Mouse (Mus musculus): Measurements from ENCODE around the gene Lrrc9. TPM values are rescaled to one million over a fixed set of nuclear protein-coding genes. Genes with fewer than 3 reads are reported as not detected.

Lrrc9 gene
- total RNA-seq, 1 experiment from 2014 or later = 0.29 TPM

GRCm38 (mm10) chr12:72465826-72466501 lies 24.3 kb downstream of the Lrrc9 start:
- no peak for ATAC-seq (replicated peaks; ENCODE audit: insufficient number of reproducible peaks, low FRiP score, low TSS enrichment, poor library complexity, severe bottlenecking)

GRCm38 (mm10) chr12:72467269-72467668 lies 25.6 kb downstream of the Lrrc9 start:
- ATAC-seq (replicated peaks; ENCODE audit: insufficient number of reproducible peaks, low FRiP score, low TSS enrichment, poor library complexity, severe bottlenecking) = no peak

GRCm38 (mm10) chr12:72467789-72468188 lies 26.1 kb downstream of the Lrrc9 start:
- ATAC-seq (replicated peaks; ENCODE audit: insufficient number of reproducible peaks, low FRiP score, low TSS enrichment, poor library complexity, severe bottlenecking) = no peak

- ATAC-seq (replicated peaks; ENCODE audit: insufficient number of reproducible peaks, low FRiP score, low TSS enrichment, poor library complexity, severe bottlenecking) = no peak
Observed at GRCm38 (mm10) chr12:72476773-72477450, 35.2 kb downstream of the Lrrc9 start.

GRCm38 (mm10) chr12:72482226-72482625 lies 40.6 kb downstream of the Lrrc9 start:
- no peak for ATAC-seq (replicated peaks; ENCODE audit: insufficient number of reproducible peaks, low FRiP score, low TSS enrichment, poor library complexity, severe bottlenecking)

DNA sequence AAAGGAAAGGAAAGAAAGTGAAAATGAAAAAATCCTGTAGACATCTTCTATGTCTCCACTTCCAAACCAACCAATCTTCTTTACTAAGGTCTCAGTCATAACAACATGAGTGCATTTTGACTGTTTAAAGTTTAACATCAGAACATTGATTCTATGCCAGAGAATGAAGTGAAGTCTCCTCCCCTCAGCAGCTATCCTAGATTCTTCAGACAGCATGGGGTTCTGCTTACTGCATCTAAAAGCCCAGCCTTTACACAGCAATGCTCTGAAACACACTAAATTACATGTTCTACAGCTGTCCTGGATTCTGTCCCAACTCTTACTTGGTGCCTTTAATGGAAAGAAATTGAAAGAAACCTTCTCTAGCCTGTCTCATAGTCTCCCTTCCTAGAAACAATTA lies 43.2 kb downstream of the Lrrc9 start:
- ATAC-seq (replicated peaks; ENCODE audit: insufficient number of reproducible peaks, low FRiP score, low TSS enrichment, poor library complexity, severe bottlenecking) = no peak

- no peak for ATAC-seq (replicated peaks; ENCODE audit: insufficient number of reproducible peaks, low FRiP score, low TSS enrichment, poor library complexity, severe bottlenecking)
Observed at GRCm38 (mm10) chr12:72487498-72487897, 45.8 kb downstream of the Lrrc9 start.

GRCm38 (mm10) chr12:72489995-72490394 lies 48.3 kb downstream of the Lrrc9 start:
- ATAC-seq (replicated peaks; ENCODE audit: insufficient number of reproducible peaks, low FRiP score, low TSS enrichment, poor library complexity, severe bottlenecking) = peak; percentile 56; the same call in 1 of the 2 replicates

- no peak for ATAC-seq (replicated peaks; ENCODE audit: insufficient number of reproducible peaks, low FRiP score, low TSS enrichment, poor library complexity, severe bottlenecking)
Observed at GRCm38 (mm10) chr12:72491063-72491719, 49.5 kb downstream of the Lrrc9 start.

- no peak for ATAC-seq (replicated peaks; ENCODE audit: insufficient number of reproducible peaks, low FRiP score, low TSS enrichment, poor library complexity, severe bottlenecking)
Observed at GRCm38 (mm10) chr12:72496866-72497600, 55.4 kb downstream of the Lrrc9 start.

DNA sequence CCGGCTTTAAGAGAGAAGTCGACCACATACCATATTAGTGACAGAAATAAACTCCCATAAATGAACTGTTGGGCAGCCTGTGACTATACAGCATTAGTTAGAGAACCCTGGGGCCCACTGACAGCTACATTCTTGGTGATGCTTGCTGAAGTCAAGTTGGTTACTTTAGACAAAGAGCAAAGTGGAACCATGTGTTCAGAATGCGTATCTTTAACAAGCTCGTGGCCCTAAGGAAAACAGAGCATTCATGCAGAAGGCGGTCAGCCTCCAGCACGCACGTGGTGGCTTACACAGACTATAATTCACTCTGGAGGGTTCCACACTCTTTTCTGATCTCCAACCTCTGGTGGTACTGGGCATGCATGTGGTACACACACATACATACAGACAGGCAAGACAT lies 67.9 kb downstream of the Lrrc9 start:
- no peak for ATAC-seq (replicated peaks; ENCODE audit: insufficient number of reproducible peaks, low FRiP score, low TSS enrichment, poor library complexity, severe bottlenecking)

- no peak for ATAC-seq (replicated peaks; ENCODE audit: insufficient number of reproducible peaks, low FRiP score, low TSS enrichment, poor library complexity, severe bottlenecking)
Observed at GRCm38 (mm10) chr12:72515446-72515845, 73.8 kb downstream of the Lrrc9 start.

GRCm38 (mm10) chr12:72518114-72518728 lies 76.6 kb downstream of the Lrrc9 start:
- ATAC-seq (replicated peaks; ENCODE audit: insufficient number of reproducible peaks, low FRiP score, low TSS enrichment, poor library complexity, severe bottlenecking) = no peak

DNA sequence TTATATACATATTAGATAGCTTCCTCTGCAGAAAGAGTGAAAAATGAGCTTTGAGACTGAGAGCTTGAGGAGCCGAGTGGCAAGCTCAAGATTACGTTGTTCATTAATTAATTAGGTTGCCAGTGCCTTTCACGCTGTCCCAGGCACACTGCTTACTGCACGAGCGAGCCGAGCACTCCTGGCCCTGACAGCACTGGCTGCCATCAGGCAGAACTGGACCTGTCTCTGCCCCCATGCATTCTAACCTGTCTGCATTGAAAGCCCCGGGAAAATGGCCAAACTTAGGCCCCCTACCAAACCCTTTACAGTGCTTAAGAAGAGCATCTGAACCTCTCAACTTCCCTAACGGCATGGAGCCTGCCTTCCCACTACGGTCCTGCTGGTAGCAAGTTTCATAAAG lies 77.7 kb downstream of the Lrrc9 start:
- no peak for ATAC-seq (replicated peaks; ENCODE audit: insufficient number of reproducible peaks, low FRiP score, low TSS enrichment, poor library complexity, severe bottlenecking)

GRCm38 (mm10) chr12:72519855-72520254 lies 78.2 kb downstream of the Lrrc9 start:
- no peak for ATAC-seq (replicated peaks; ENCODE audit: insufficient number of reproducible peaks, low FRiP score, low TSS enrichment, poor library complexity, severe bottlenecking)

GRCm38 (mm10) chr12:72520645-72521044 lies 79.0 kb downstream of the Lrrc9 start:
- ATAC-seq (replicated peaks; ENCODE audit: insufficient number of reproducible peaks, low FRiP score, low TSS enrichment, poor library complexity, severe bottlenecking) = peak; percentile 86

DNA sequence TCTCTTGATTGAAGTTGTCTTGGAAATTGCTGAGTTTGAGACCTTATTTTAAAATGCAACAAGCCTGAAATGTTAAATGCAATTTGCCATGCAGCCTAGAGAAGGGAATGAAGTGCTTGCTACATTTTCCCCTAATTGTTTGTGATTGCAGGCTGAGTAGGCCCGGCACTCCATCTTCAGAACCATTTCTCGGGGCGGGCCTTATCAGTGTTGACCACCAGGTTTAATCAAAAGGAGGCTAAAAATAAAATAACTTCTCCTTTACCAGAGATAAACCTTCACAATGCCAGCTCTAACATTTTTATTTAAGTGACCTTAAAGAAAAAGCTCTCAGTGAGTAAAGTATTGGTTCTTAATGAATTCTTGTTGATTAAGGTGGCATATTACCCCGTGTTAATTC lies 83.9 kb downstream of the Lrrc9 start:
- ATAC-seq (replicated peaks; ENCODE audit: insufficient number of reproducible peaks, low FRiP score, low TSS enrichment, poor library complexity, severe bottlenecking) = no peak

DNA sequence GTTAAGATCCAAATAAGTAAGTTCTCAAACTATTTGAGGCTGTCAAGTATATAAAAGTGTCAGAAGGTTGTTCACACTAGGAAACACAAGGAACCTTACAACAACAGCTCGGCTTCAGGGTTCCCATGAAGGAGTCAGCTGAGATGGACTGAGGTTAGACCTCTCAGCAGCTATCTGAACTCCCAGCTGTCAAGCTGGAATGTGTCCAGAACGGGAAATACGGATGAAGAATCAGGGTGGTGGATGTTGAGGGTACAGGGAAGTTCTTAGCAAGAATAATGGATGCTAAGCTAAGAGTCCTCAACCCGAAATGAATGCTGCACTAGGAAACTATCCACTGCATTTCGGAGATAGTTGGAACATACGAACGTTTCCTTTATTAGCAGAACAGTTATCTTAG lies 90.6 kb downstream of the Lrrc9 start:
- ATAC-seq (replicated peaks; ENCODE audit: insufficient number of reproducible peaks, low FRiP score, low TSS enrichment, poor library complexity, severe bottlenecking) = no peak

GRCm38 (mm10) chr12:72533986-72534385 lies 92.3 kb downstream of the Lrrc9 start:
- ATAC-seq (replicated peaks; ENCODE audit: insufficient number of reproducible peaks, low FRiP score, low TSS enrichment, poor library complexity, severe bottlenecking) = no peak

Measured in monocyte, adult 5-6 weeks (primary cell).